Mouse (Mus musculus) gastrocnemius, postnatal 4 days (tissue): ENCODE results near the gene Lrrc75a. TPM values are rescaled to one million over a fixed set of nuclear protein-coding genes. Genes with fewer than 3 reads are reported as not detected.
A peak's percentile ranks its signal among the peaks of the same experiment; 100 is the strongest.

Experiments used
- DNase-seq, 2 experiments: peaks; one replicate each; pipeline ENCODE4 v3.0.0; 2021 to 2022; ENCODE audit warnings: low spot score in 2 of 2, mixed read lengths in 2 of 2
- total RNA-seq, 2 experiments: library from RNA; stranded (reverse); gene quantifications; 2 replicates each; pipeline ENCODE4 v1.2.3; 2021

The Lrrc75a gene
- total RNA-seq, 2 experiments from 2014 or later, result 29.1 to 31.3 TPM

- DNase-seq, result peak; percentile 52 to 75
These were observed 2.4 kb downstream of the Lrrc75a start for GRCm38 (mm10) chr11:62645732-62646494.

GRCm38 (mm10) chr11:62645337-62645675, 3.0 kb downstream of the Lrrc75a start:
- no peak for DNase-seq

- no peak for DNase-seq
These were observed 3.6 kb downstream of the Lrrc75a start for GRCm38 (mm10) chr11:62644602-62645336.

DNA sequence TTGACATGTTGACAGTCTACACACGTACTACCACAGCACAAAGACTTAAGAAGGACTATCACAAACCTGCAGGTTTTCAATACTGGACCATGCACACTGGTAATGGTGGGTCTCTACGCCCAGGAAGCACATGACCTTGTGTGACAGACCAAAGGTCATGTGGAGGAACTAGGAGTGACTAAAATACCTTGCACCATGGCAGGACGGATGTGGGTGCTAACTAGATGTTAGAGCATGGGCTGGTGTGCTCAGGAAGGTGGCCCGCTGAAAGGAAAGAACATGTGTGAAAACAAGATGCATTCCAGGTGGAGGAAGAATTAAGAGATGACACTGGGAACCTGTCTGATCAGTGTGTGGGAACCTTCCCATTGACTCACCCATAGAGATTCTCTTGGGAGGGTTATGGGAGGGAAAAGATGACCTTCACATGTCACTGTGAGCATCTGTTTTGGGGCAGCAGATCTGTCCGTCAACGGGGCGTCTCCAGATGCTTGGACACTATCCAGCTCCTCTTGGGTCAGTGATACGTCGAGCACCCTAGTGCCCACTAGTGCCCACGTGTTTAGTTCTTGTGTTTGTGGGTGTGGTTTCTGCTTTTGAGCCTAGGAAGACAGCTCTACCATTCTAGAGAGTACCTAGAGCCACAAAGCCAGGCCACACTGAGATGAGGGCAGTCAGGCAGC, 4.5 kb downstream of the Lrrc75a start:
- no peak for DNase-seq

DNA sequence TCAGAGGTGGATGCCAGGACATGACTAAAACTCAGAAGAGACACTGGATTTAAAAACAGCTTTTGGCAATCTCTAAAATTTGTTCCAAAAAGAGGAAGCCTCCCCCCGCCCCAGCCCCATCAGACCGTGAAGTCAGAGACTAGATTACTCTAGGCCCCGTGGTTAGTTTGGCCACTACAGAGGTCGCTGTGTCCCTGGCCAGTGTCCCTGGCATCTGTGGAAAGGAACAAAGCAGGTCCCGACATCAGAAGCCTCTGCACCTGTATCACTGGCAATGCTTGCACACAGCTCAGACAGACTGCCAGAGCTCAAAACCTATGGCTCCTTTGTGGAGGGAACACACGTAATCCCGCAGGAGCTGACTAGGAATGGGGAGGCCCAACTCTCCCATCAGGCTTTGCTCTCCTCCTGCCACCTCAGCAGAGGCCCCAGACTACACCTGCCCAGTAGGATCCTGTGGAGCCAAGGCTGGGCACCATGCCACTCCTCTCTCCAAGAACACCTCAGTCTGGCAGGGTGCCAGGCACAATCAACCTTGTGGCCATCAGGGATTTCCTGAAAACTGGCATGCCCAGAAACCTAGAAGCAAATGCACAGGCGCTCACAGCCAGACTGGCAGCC, 5.2 kb downstream of the Lrrc75a start:
- peak in 1 of 2 experiments; percentile 36 for DNase-seq

- DNase-seq, result no peak
These were observed 6.1 kb downstream of the Lrrc75a start for GRCm38 (mm10) chr11:62642023-62642844.

DNA sequence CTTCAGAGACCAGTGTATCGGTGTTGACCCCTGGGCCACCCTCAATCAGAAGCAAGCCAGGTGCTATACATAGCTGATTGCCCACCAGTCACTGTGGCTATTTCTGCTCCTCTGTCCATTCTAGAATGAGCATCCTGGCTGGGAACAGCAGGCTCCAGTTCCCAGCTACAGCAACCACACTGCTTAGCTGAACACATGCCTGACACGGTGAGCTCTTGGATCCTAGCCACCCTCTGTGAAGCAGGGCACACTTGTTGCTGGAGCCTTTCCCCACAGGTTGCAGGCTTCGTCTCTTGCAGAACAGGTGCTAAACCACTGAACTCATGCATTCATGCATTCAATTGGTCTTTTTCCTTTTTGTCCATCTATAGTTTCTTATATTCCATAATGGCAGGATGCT, 7.9 kb downstream of the Lrrc75a start:
- no peak for DNase-seq

GRCm38 (mm10) chr11:62638402-62638801, 9.9 kb downstream of the Lrrc75a start:
- DNase-seq, result no peak

DNA sequence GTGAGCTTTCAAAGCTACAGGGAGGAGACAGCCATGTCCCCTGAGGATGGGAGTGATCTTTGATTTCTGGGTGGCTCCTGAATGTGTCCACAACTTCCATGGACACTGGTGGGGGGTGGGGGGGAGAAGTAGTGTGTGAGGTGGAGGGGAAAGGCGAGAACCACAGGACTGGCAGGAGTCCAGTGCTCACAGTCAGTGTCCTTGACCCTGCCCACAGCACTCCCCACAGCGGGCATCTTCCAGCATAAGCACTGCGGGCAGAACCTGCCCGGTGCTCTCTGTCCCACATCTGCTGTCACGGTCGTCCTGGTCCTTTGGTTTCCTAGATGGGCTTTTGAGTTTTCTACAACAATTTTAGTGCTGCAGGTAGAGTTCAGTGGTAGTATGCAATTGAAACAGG, 10.5 kb downstream of the Lrrc75a start:
- DNase-seq, result no peak

DNA sequence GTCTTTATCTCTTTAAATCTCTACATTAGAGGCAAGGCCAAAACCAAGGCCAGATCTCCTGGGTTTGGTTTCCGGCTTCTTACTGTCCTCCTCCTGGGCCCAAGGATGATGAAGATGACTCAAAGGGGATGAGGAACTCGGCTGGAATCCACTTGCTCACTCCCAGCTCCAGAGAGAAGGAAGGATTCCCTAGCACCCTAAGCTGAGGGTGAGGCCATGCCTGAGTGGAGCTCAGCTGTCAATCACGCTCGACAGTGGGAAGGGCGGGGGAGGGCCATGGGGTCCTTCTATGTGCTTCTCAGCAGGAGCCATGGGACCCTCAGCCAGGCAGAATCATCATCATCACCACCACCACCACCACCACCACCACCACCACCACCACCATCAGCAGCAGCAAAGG, 10.9 kb downstream of the Lrrc75a start:
- no peak for DNase-seq

DNA sequence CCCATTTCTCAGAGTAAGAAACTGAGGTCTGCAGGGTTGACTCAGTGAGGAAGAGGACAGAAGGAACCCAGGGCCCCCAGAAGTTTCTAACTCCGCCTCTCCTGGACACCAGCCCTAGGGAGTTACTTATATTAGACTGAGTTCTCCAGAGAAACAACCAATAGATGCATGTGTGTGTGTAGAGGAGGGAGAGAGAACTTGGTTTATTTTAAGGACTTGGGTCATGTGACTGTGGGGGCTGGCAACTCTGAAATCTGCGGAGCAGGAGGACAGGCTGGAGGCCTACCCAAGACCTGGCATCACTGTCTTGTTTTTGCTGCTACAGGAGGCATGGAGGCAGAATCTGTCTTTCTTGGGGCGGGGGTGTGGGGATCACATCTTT, 11.5 kb downstream of the Lrrc75a start:
- no peak for DNase-seq

GRCm38 (mm10) chr11:62636105-62636839, 12.1 kb downstream of the Lrrc75a start:
- DNase-seq, result no peak

DNA sequence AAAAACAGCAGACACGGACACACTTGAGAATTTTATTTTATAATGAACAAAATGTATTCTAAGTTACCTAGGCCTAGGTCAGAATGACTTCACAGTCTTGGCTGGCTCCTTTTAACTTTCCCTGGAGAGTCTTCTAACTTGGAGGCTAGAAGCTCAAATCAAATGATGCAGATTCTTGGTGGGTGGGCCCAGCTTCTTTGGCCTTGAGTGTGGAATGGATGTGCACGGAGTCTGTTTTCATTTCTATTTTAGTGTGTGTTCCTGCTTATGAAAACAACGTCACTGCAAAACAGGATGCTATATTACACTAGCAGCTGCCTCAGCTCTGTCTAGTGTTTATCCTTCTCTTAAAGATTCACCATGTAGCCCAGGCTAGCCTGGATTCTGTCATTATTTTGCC, 12.9 kb downstream of the Lrrc75a start:
- DNase-seq, result peak in 1 of 2 experiments; percentile 37

GRCm38 (mm10) chr11:62631138-62631537, 17.2 kb downstream of the Lrrc75a start:
- no peak for DNase-seq

- DNase-seq, result no peak
These were observed 18.0 kb downstream of the Lrrc75a start for GRCm38 (mm10) chr11:62630225-62630821.

DNA sequence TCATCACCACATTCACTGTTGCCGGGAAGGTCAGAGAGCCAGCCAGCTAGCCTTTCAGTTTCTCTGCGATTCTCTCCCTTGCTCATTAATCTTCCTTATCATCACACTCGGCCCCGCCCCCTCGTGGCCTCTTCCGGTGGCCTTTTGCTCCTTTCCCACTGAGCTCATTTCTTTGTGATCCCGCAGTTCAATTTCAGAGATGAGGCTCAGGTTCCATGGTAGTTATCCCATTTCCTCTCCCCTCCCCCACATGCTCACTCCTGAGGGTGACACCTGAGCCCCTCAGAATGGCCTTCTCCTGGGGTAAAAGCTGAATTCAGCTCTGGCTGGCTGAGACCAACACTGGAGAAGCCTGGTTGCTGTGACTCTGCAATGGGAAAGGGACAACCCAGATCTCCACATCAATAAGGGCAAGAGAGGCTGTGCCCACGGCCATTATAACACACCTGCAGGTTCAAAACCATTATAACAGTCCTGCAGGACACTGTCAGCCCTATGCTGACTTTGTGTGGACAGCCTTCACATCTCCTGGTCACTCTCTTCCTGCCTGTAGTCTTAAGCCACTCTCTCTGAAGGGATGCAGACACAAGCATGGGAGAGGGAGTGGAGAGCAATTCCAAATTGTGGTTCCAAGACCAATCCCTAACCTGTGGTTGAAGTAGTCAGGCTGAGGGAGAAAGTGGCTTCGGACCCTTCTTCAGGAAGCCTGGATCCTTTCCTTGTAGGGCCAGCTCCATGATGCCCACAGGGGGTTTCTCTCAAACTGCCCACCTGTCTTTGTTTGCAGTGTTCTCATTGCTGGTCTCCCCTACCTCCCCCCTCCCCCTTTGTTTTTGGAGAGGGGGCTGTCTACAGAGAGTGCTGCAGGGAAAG, 18.7 kb downstream of the Lrrc75a start:
- DNase-seq, result no peak

DNA sequence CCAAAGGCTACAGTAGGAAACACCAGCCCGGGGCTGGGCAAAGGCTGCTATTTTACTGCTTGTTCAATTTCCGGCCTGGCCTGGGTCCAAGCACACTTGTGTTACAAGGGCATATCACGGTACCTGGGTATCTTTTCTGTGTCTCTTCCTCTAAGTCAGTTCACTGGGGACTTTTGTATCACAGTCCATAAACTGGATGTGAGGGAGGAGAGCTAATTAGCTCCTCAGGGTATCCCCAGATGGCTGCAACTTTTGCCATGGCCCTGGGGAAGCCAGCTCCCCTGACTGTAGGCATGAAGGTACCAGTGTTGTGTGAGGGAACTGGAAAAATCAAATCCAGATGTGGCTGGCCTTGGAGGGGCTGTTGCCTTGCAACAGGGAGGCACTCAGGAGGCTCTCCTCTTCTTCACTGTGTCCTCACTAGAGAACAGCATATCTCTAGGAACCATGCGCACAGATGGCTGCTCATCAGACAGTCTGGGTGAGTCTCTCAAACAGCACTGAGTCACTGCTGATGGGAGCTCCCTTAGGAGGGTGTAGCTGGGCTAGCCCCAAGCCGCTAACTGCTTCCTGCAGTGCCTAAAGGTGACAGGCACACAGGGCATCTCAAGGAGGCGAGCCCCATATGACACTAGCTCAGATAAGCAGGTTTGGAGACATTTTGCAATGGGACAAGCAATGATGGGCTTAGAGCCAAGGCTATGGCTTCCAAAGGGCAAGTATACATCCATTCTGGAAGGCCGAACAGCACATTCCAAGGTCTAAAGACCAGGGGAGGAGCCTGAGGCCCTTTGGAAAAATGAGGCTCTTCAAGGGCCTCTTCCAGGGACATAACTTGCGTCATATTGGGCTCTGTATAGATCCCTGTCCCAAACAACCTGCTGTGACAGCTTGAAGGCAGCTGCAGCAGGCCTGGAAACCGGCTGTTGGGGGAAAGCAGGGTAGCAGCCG, 23.7 kb downstream of the Lrrc75a start:
- DNase-seq, result no peak

DNA sequence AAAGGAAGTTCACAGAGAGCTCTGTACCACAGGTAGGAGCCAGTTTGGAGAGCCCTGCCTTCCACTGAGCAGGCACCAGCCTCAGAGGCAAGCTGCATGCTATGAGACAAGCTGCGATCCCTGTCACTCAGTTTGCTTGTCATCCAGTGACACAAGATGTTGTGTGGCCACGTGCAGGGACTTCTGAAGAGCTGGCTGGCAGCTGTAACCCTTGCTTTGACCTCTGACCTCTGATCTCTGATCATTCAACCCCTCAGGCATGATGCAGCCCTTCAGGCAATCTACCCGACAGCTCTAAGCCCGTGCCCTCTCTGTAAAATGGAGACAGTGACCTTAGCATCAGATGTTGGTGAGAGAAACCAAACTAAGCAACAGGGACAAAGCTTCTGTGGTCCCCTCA, 25.5 kb downstream of the Lrrc75a start:
- DNase-seq, result no peak
